Mouse (Mus musculus) thymus, adult 2 months (tissue): ENCODE data around the gene Pde4d.

ENCODE experiments used
- CTCF ChIP-seq: fragments of 200-500 bp; IDR thresholded peaks from 2 replicates; pipeline ENCODE4 v1.5.1; 2012; ENCODE audit warnings: mild to moderate bottlenecking, control low read depth, low read length, moderate library complexity, borderline replicate concordance; ENCODE audit not compliant: control insufficient read depth, poor library complexity, insufficient read depth; ENCODE audit errors: extremely low read depth
- POLR2A ChIP-seq: fragments of 200-500 bp; IDR thresholded peaks from 2 replicates; pipeline ENCODE4 v1.6.1; 2012; ENCODE audit warnings: mild to moderate bottlenecking, low read length, control low read depth, moderate library complexity; ENCODE audit not compliant: control insufficient read depth, poor library complexity, insufficient read depth; ENCODE audit errors: extremely low read depth

GRCm38 (mm10) chr13:109568638-109569468 lies 1119.1 kb downstream of the Pde4d start:
- TF ChIP-seq CTCF (no peak), POLR2A (no peak)
